9 mouse cellular contexts compared by ENCODE assay signal in the genomic region with DNA sequence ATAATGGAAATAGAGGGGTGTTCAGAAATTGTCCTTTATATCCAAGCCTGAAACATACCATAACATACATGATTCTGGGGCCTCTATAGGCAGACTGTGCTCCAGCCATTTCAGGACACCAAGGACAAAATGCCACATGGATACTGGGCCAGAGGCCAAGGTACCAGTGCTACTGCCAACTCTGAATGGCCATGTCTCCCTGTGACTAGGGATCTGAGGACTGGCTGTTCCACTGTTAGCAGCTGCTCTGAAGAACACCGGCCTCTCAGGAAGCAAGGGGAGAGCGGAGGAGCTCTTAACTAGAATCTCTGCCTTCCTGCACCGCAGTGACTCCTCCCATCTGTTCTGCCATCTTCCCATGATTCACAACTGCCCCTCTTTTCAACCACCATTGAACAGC.
DNase-seq lines count a peak whose midpoint lies in the region; ATAC-seq and TF ChIP-seq lines count a peak whose summit lies in the region.
"Had no signal": no experiment of that assay in that cellular context is flagged by ENCODE, and none has a peak within 500 bp of the region (broad histone marks: within the 10 kb centered on the region; RNA-seq: fewer than 3 reads in every experiment).

No protein-coding gene starts in this region.

- 92% methylated on average over 3 of the region's 3 CpGs for WGBS in liver, adult 2 months
- WGBS in liver, embryonic 11.5 days: 97% methylated on average over 3 of the region's 3 CpGs
- WGBS in hindbrain, postnatal 0 days: 68% methylated on average over 3 of the region's 3 CpGs

- H3K27me3 ChIP-seq in liver, adult 2 months (ENCODE audit: control insufficient read depth, insufficient read depth, low read length): no peaks in the 10 kb centered on the region
- no peaks in the 10 kb centered on the region for H3K27me3 ChIP-seq in liver, embryonic 11.5 days (replicated peaks; ENCODE audit: control insufficient read depth, insufficient read depth, low read length)
- H3K27me3 ChIP-seq in hindbrain, postnatal 0 days (ENCODE audit: insufficient read depth, low read length): no peaks in the 10 kb centered on the region
- H3K27me3 ChIP-seq: limb, embryonic 13.5 days had no signal

- no peaks in the 10 kb centered on the region for H3K9me3 ChIP-seq in liver, embryonic 11.5 days (ENCODE audit: control insufficient read depth, low read length)
- H3K9me3 ChIP-seq in hindbrain, postnatal 0 days (ENCODE audit: low read length): no peaks in the 10 kb centered on the region
- H3K9me3 ChIP-seq: limb, embryonic 13.5 days had no signal

- no peaks in the 10 kb centered on the region for H3K4me1 ChIP-seq in liver, adult 2 months (ENCODE audit: control insufficient read depth, insufficient read depth, low read length)
- no peaks in the 10 kb centered on the region for H3K4me1 ChIP-seq in liver, embryonic 11.5 days (replicated peaks; ENCODE audit: control insufficient read depth, insufficient read depth, low read length)
- H3K4me1 ChIP-seq in hindbrain, postnatal 0 days (ENCODE audit: insufficient read depth, low read length): no peaks in the 10 kb centered on the region
- H3K4me1 ChIP-seq: limb, embryonic 13.5 days had no signal

- ATAC-seq in liver, embryonic 11.5 days (replicated peaks; ENCODE audit: low FRiP score): no peak
- peak; percentile 90 for ATAC-seq in hindbrain, postnatal 0 days

- H3K4me2 ChIP-seq in liver, embryonic 11.5 days: no peak overlapping the region
- no peak overlapping the region for H3K4me2 ChIP-seq in hindbrain, postnatal 0 days (ENCODE audit: low read depth, low read length)
- H3K4me2 ChIP-seq: limb, embryonic 13.5 days had no signal

- no peaks in the 10 kb centered on the region for H3K79me2 ChIP-seq in liver, adult 2 months (ENCODE audit: control insufficient read depth, insufficient read depth, low read length)

- H3K4me3 ChIP-seq in liver, adult 2 months (ENCODE audit: insufficient read depth, low read depth, low read length): no peak overlapping the region
- no peak overlapping the region for H3K4me3 ChIP-seq in liver, embryonic 11.5 days (ENCODE audit: low read depth, low read length)
- no peak overlapping the region for H3K4me3 ChIP-seq in hindbrain, postnatal 0 days (ENCODE audit: low read length)
- H3K4me3 ChIP-seq: limb, embryonic 13.5 days had no signal

- no peak overlapping the region for H3K27ac ChIP-seq in liver, adult 2 months (replicated peaks; ENCODE audit: insufficient read depth, low read depth, low read length)
- no peak overlapping the region for H3K27ac ChIP-seq in liver, embryonic 11.5 days (ENCODE audit: low read depth, low read length)
- peak overlapping the region; percentile 55 for H3K27ac ChIP-seq in hindbrain, postnatal 0 days
- H3K27ac ChIP-seq: limb, embryonic 13.5 days had no signal

- TF ChIP-seq POLR2A in liver, adult 2 months (IDR thresholded peaks at IDR 0.05; ENCODE audit: extremely low read depth, insufficient read depth, low read length): no peak

- TF ChIP-seq CTCF in liver, adult 2 months (IDR thresholded peaks at IDR 0.05; ENCODE audit: low read depth, low read length): no peak
- TF ChIP-seq CTCF in hindbrain, postnatal 0 days (IDR thresholded peaks at IDR 0.05; ENCODE audit: low read depth): no peak

- DNase-seq in adrenal gland, adult 2 months: peak; percentile 47
- DNase-seq in adrenal gland, adult 18-20 months (ENCODE audit: low spot score in 2 of 2): no peak
- peak; percentile 15 for DNase-seq in liver, adult 2 months (ENCODE audit: extremely low read depth, low read depth, low spot score)
- no peak for DNase-seq in liver, embryonic 11.5 days (ENCODE audit: low spot score)
- peak; percentile 84 to 89 for DNase-seq in cerebellum, postnatal 25 days
- peak; percentile 86 for DNase-seq in hindbrain, postnatal 0 days (ENCODE audit: low spot score)
- DNase-seq in thymus, postnatal 10 days (ENCODE audit: low spot score in 2 of 2): no peak
- DNase-seq in layer of hippocampus, adult 9-10 months (ENCODE audit: low spot score): no peak

- H3K36me3 ChIP-seq in liver, adult 2 months (ENCODE audit: control insufficient read depth, insufficient read depth, low read length): peaks cover 51% of the 10 kb centered on the region
- peaks cover 34% of the 10 kb centered on the region for H3K36me3 ChIP-seq in liver, embryonic 11.5 days (ENCODE audit: control insufficient read depth, insufficient read depth, low read length)
- H3K36me3 ChIP-seq in hindbrain, postnatal 0 days (ENCODE audit: insufficient read depth, low read length): peaks cover 11% of the 10 kb centered on the region; the same call in 1 of the 2 replicates

- no peak overlapping the region for H3K9ac ChIP-seq in liver, adult 2 months (ENCODE audit: low read depth, low read length)
- H3K9ac ChIP-seq in liver, embryonic 11.5 days (ENCODE audit: low read depth, low read length): no peak overlapping the region
- no peak overlapping the region for H3K9ac ChIP-seq in hindbrain, postnatal 0 days (replicated peaks; ENCODE audit: low read length)
- H3K9ac ChIP-seq: limb, embryonic 13.5 days had no signal

Comparison
In these comparisons a context has a peak if more than half of its experiments do, and no peak if none do; other contexts are left out.
1. DNase-seq: peak in adrenal gland, adult 2 months (single experiment), liver, adult 2 months (single experiment), cerebellum, postnatal 25 days (2 of 2) and hindbrain, postnatal 0 days (single experiment); none in adrenal gland, adult 18-20 months (0 of 2), liver, embryonic 11.5 days (single experiment), thymus, postnatal 10 days (0 of 2) and layer of hippocampus, adult 9-10 months (single experiment).